Mouse (Mus musculus) common myeloid progenitor, adult 5-6 weeks (primary cell): ENCODE data around the gene Il17rc. TPM values are rescaled to one million over a fixed set of nuclear protein-coding genes. Genes with fewer than 3 reads are reported as not detected.

Experiments used
- ATAC-seq: replicated peaks from 2 replicates; pipeline ENCODE4 v1.8.0; 2016; ENCODE audit warnings: low read depth, mild to moderate bottlenecking, moderate TSS enrichment, inconsistent platforms; ENCODE audit not compliant: poor library complexity, severe bottlenecking
- total RNA-seq: library from RNA; stranded (forward); fragments of 200-1000, 187-1606 nt; gene quantifications from 2 replicates; pipeline ENCODE4 v1.2.3, GENCODE M21; 2017

Il17rc gene
- 0.09 and 0.44 TPM in 2 replicates for total RNA-seq

DNA sequence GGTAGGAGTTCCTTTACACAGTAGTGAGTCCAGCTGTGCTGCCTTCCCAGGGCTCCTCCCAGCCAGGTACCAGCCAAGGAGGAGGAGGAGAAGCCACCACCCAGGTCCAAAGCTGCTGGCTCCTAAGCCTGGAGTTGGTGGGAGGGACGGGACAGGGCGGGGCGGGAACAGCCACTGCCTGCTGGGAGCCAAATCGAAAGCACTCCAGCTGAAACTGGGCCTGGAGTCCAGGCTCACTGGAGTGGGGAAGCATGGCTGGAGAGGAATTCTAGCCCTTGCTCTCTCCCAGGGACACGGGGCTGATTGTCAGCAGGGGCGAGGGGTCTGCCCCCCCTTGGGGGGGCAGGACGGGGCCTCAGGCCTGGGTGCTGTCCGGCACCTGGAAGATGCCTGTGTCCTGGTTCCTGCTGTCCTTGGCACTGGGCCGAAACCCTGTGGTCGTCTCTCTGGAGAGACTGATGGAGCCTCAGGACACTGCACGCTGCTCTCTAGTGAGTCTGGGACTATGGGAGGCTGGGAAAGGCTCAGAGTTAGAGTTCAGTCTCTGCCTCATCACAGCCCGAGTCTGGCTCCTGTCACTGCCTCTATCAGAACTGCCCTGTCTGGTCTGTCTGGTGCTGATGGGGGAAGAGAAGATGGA lies at the start of gene Il17rc:
Gene Il17rc, plus strand, starts transcription at position 131 of the 640 bp plus-strand sequence.
- ATAC-seq, result no peak

DNA sequence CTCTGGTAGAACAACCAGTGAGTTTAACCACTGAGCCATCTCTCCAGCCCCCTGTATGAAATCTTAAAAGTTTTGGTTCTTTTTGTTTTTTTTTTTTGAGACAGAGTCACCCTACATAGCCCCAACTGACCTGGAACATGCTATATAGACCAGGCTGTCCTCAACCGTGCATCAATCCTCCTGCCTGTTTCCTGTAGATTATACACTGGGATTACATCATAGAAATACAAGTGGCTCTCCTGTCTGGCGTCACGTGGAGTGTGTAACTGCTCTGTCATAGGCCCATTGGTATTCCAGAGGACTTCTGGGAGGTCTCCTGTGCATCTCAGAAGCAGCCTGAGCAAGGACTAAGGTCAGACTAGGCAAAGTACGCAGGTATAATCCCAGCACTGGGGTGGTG lies 48.2 kb upstream of the Il17rc start:
- ATAC-seq, result no peak

- ATAC-seq, result no peak
Observed at GRCm38 (mm10) chr6:113424187-113424586, 47.0 kb upstream of the Il17rc start.

DNA sequence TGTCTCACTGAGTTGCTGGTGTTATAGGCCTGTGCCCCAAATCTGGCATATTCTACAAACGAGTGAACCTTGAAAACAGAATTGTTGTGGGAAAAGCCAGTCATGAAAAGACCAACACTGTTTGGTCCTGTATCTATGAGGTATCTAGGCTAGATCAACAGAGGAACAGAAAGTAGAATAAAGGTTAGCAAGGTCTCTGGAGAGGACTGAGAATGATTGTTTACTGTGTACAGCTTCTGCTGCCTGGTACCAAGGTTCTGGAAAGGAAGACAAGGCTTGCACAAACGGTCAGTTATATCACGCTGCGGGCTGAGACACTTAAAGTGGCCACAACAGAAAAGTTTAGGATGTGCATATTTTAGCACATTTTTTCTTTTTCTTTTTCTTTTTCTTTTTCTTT lies 44.5 kb upstream of the Il17rc start:
- ATAC-seq, result no peak

- peak; percentile 83 for ATAC-seq
Observed at GRCm38 (mm10) chr6:113427397-113427796, 43.8 kb upstream of the Il17rc start.

GRCm38 (mm10) chr6:113428006-113428405 lies 43.2 kb upstream of the Il17rc start:
- no peak for ATAC-seq

GRCm38 (mm10) chr6:113429965-113430364 lies 41.3 kb upstream of the Il17rc start:
- 0 out of 2 replicates have a peak, but pooled peaks have one; percentile 37 for ATAC-seq

GRCm38 (mm10) chr6:113430846-113431245 lies 40.4 kb upstream of the Il17rc start:
- ATAC-seq, result no peak

GRCm38 (mm10) chr6:113431801-113432200 lies 39.4 kb upstream of the Il17rc start:
- ATAC-seq, result no peak

DNA sequence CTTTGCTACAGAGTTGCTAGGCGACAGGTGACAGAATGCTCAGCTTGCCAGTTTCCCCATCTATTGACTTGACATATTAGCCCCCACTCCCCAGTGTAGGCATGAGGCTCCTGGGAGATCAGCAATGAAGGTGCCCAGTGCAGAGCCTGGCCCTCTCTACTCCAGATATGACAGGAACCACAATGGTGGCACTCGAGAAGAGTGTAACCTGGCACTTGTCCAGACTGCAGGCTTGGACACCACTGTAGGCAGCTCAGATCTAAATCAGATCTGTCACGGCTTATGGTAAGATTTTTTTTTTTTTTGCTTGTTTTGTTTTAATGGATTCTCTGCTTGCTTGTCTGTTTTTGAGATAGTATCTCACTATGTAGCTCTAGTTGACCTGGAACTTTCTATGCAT lies 37.6 kb upstream of the Il17rc start:
- no peak for ATAC-seq

- no peak for ATAC-seq
Observed at GRCm38 (mm10) chr6:113434691-113435090, 36.5 kb upstream of the Il17rc start.

DNA sequence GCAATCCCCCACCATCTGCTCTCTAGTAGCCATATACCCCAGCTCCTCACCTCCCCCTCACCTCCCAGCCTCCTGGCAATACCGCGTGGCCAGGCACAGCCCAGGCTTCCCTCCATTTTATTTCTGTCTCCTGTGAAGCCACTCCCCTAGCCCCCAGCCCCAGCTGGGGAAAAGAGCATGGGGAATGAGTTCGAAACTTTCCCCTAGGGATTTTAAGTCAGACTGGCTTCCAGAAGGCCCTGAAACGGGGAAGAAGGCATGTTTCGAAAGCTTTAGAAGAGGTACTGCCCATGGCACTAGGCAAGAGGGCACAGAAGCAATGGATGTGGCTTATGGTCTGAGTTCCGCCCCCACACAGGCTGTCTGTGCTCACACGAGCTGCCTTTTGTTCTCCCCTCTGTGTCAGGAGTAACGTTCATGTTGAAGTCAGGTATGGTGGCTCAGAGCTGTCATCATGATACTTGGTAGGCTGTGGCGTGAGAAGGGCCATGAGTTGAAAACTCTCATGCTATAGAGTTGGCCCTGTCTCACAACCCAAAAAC lies 35.5 kb upstream of the Il17rc start, which contains the start of gene Cidec:
Gene Cidec, minus strand, starts transcription at position 97 of the 542 bp plus-strand sequence.
- no peak for ATAC-seq

GRCm38 (mm10) chr6:113437135-113437534 lies 34.1 kb upstream of the Il17rc start:
- ATAC-seq, result no peak

- no peak for ATAC-seq
Observed at GRCm38 (mm10) chr6:113438721-113439430, 32.4 kb upstream of the Il17rc start.

DNA sequence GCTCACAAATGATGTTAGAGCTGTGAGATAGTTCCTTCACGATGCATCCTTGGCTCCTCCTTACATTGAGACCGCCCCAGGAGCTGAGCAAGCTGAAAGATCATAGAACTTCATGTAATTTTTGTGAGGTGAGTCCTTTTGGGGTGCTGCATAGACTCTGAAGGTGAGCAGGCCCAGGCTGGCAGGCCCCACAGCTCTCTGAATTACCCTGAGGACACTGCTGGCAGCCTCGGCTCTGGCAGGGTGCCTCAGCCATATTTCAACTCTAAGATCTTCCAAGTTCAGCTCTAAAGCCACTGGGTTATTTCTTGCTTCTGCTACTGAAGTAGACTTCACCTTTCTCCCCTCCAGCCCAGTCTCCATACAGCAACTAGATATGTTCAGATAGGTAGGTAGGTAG lies 30.5 kb upstream of the Il17rc start:
- no peak for ATAC-seq

DNA sequence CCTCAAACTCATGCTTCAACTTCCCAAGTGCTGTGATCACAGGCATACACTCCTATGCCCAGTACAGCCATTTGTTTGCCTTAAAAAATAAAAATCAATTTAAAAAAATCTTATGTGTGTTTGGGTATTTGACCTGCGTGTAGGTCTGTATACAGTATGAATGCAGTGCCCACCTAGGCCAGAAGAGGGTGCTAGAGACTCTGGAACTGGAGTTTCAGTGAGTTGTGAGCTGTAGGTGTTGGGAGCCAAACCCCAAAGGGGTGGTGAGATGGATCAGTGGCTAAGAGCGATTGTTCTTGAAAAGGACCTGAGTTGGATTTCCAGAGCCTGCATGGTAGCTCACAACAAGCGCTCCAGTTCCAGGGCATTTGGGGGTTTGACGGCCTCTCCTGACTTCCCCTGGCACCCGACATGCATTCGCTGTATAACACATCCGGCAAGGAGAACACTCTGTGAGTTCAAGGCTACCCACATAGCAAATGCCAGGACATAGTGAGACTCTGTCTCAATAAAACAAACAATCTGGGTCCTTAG lies 30.0 kb upstream of the Il17rc start:
- ATAC-seq, result peak; percentile 83

- ATAC-seq, result peak; percentile 14
Observed at GRCm38 (mm10) chr6:113442087-113442441, 29.2 kb upstream of the Il17rc start.

GRCm38 (mm10) chr6:113442442-113443090 lies 28.7 kb upstream of the Il17rc start, which contains the start of gene Jagn1:
Gene Jagn1, plus strand, starts transcription at chr6:113442569.
- peak; percentile 85 for ATAC-seq

- ATAC-seq, result peak; percentile 30; the same call in 1 of the 2 replicates
Observed at GRCm38 (mm10) chr6:113443091-113443490, 28.1 kb upstream of the Il17rc start.

- ATAC-seq, result no peak
Observed at GRCm38 (mm10) chr6:113444207-113444965, 26.8 kb upstream of the Il17rc start.
